Mouse (Mus musculus) urinary bladder, adult 2 months (tissue): ENCODE data around the gene Daxx. TPM values are rescaled to one million over a fixed set of nuclear protein-coding genes. Genes with fewer than 3 reads are reported as not detected.

Source experiments
- DNase-seq: peaks from one replicate; pipeline ENCODE4 v3.0.0; 2022; ENCODE audit warnings: low spot score
- polyA plus RNA-seq: library from polyadenylated mRNA; depleted of rRNA; stranded (reverse); fragments of >200 nt; gene quantifications from 2 replicates; pipeline ENCODE4 v1.2.3, GENCODE M21; 2012

Daxx gene
- polyA plus RNA-seq, 1 experiment = 31.0 TPM

DNA sequence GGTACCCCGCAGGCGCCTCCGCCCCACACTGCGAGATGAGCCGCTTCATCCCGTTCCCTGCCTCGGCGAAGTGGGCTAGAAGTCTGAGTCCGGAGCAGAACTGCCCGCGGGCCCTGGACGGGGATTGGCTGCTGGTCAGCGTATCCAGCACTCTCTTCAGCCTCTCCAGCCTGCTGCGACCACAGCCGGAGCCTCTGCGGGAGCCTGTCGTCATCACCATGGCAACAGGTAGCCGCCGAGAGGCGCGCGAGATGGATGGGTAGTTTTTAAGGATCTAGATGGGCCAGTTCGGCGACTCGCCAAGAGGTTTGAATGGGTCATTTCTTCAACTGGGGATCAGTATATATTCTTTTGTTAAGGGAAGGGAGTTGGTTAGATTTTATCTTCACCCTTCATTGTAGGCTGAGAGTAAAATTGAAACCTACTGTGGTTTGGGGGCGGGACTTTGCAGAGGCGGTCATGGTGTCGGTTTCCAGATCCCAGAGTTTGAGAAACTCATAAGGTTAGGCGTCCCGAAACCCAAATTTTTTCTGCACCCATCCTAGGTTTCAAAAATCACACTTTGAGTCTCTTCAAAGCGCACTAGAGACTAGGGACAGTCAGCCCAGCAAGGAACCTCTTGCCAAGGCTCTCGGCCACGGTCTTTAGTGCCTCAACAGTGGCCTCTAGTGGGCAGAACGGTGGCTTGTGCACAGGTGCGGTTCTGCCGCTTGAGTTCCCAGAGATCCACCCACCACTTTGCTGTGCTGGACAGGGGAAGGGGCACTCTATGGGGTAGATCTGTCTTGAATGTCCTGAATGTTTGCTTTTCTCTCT, 11.3 kb downstream of the Daxx start:
- peak; percentile 58 for DNase-seq

DNA sequence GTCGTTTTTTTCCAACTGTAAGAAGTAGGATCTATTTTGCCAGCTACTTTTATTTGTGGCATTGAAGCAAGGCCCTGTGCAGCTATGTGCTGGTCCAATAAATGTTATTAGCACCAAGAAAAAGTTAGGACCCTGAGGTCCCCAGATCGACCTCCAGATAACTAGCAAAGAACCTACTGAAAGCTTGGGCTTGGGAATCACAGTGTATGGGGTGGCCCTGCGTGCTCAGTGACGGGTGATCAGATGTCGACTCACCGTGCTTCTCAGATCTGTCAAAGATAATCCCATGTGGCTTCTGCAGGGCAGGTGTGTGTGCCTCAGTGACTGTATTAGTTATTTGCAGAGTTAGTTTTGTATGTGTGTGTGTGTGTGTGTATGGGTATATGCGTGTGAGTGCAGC, 12.1 kb downstream of the Daxx start:
- DNase-seq = no peak

DNA sequence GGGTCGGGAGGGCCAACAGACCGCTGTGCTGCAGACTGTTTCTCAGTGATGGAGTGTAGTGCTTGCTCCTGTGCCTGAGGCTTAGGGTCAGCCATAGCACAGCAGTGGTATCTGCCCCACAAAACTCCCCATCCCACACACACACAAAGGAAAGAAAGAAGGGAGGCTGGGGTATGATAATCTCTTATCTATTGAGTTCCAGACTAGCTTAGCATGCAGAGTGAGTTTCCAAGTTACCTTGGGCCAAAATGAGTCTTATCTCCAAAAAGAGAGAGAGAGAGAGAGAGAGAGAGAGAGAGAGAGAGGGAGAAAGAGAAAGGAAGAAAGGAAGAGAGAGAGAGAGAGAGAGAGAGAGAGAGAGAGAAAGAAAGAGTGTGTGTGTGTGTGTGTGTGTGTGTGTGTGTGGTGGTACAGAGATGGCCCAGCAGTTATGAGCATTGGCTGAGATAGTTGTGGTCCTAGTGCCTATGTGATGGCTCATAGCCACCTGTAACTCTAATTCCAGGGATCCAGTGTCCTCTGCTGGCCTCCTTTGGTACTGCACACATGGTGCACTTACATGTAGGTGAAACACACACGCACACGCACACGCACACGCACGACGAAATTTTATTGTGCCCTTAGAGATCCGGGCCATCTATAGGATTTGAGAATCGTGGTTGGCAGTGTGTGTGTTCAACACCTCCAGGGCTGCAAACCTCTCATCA, 15.5 kb downstream of the Daxx start:
- no peak for DNase-seq

DNA sequence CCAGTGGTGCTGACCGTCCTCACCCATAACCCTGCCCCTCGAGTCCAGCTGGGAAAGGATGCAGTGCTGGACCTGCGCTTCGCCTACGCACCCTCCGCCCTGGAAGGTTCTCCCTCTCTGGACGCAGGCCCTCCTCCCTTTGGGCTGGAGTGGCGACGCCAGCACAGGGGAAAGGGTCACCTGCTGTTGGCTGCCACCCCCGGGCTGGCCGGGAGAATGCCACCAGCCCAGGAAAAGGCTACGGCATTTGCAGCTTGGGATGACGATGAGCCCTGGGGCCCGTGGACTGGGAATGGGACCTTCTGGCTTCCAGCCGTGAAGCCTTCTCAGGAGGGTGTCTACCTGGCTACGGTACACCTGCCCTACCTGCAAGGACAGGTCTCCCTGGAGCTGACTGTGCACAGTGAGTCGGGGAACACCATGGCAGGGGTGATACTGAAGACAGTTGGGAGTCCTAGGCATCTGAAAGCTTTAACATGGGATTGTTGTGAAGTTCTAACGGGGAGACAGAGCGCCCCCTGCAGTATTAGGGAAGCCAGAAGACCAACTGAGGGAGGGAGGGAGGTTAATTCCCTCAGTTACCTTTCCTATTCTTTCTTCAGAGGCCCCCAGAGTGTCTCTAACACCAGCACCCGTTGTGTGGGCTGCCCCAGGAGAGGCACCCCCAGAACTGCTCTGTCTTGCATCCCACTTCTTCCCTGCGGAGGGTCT, 16.3 kb downstream of the Daxx start:
- DNase-seq = no peak

DNA sequence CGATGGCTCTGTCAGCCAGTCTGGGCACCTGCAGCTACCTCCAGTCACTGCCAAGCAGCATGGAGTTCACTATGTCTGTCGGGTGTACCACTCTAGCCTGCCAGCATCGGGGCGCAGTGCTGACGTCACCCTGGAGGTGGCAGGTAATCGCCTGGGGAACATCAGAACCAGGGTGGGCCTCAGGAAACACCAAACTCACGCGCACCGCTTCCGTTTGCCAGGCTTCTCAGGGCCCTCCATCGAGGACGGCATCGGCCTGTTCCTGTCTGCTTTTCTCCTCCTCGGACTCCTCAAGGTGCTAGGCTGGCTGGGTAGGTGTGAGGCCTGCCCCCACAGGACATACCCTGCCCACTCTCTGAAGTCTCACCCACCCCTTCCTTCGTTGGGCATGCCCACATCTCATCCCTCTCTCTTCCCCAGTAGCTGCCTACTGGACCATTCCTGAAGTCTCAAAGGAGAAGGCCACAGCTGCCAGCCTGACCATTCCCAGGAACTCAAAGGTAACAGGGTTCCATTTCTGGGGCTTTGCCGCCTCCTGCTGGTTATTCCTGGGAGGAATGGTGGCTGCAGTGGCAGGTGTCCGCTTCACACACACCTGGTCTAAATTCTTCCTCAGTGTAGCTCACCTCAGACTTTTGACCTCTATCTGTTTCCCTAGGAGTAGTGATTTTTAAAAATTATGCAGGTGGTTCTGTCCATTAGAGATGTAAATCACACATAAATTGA, 17.2 kb downstream of the Daxx start:
- DNase-seq = no peak

DNA sequence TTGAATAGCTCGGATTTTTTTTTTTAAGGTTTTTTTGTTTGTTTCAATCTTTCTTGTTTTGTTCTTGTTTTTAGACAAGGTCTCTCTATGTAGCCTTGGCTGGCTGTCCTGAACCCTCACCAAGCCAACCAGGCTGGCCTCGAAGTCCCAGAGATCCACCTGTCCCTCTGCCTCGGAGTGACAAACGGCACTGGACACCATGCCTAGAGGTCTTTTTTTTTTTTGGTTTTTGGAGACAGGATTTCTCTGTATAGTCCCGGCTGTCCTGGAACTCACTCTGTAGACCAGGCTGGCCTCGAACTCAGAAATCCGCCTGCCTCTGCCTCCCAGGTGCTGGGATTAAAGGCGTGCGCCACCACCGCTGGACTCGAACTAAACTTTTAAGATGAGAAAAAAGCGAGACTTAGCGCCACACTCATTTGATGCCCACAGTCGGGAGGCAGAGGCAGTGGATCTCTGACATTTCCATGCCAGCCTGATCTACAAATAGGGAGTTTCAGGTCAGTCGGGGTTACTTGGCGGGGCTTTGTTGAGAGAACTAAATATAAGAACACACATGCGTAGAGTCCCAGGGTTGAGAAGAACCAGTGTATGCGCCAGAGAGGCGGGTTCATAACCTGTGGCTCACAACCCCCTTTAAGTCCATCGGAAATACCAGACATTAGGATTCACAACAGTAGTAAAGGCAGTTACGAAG, 19.2 kb downstream of the Daxx start:
- DNase-seq = no peak

DNA sequence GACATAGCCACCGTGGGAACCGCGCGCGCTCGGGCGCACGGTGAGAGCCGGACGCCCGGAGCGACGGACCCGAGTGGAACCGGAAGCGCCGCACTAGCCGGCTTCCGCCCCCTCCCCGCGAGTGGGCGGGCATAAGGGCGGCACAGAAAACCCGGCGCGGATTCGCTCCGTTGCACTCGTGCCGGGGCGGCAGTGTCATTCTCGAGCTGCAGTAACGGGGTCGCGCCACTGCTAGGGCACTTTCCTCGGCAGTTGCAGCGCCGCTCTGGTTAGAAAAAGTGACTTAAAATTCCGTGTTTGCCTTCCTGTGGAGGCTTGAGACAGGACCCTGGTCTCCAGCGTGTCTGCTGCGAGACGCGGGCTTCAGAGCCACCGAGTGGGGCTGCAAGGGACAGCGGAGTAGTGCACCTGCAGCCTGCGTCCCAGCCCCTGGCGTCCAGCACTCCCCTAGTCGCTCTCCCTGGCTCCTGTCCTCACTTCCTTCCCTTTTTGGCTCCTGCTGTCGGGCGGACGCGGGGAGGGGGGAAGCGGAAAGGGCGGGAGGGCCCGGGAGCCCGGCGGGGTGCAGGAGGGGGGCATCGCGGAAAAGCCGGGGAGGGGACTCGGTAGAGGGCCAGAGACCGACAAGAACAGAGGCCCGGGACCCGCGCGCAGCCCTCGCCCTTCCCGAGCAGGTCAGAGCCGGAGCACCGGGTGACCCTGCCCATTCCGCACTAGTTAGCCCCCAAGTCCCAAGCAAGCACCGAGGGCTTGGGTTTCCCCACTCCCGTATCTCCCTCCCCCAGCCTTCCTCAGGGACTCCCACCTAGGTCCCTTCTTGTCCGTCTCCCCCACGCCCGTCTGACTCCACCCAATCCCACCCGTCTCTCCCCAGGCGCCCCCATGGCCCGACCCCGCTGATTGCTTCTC, 20.4 kb downstream of the Daxx start, which contains the start of gene Rgl2:
Gene Rgl2 (plus strand): TSS at position 173 of the 909 bp plus-strand sequence.
- peak; percentile 84 for DNase-seq

DNA sequence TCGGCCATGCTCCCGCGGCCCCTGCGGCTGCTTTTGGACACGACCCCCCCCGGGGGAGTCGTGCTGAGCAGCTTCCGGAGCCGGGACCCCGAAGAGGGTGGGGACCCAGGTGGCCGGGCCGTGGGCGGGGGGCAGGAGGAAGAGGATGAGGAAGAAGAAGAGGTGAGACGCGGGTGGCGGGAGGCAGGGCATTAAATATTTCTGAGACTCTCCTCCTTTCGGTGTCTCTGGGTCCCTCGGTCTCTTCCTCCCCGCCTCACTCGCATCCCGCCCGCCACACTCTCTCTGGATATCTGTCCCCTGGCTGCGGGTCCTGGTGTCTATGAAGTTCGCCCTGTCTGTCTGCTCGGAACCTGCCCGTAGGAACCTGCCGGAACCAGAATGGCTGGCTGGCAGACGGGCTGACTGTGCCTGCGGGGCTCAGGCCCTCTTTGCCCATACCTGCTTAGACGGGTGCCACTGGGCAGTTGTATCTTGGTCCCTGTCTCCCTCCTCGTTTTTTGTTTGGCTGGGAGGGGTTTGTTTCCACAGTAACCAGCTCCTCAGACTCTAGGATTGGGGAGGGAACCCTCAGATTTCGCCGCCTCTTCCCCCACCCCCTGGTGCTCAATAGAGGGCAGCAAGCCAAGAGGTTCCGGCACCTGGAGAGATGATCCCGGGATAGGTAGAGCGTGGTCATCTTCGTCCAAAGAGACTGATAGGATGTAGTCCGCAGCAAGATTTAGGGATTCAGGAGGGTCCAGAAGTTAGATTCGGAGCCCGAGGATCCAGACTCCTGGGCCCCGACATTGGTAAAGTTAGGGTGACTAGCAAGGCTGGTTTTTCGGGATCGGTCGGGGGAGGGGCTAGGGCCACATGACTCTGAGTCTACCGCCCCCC, 21.3 kb downstream of the Daxx start:
- no peak for DNase-seq

DNA sequence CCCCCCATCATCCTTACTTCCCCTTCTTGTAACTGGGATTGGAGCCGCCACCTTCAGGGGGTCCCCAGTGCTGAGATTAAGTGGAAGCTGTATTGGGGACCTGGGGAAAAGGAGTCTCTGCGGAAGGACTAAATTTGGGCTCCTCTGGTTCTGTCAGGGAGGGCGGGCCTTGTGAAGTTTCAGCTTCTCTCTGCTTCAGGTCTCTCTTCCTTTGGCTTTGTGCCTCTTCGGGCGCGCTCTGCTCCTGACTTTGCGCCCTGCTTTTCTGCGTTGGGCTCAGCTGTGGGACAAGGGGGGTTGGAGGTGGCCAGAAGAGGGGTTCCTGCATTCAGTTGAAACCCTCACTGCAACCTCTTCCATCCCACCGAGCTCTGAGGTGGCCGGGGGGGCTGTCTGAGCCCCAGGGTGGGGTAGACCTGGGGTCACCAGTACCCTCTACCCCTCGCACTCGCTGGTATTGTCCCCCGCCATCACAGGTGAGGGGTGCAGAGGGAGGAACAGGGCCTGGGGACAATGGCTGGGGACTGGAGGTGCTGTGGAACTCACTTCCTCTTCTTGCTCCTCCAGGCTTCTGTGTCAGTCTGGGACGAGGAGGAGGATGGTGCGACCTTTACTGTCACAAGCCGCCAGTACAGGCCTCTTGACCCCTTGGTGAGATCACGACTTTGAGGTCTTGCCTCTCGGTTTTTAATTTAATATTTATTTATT, 22.1 kb downstream of the Daxx start:
- DNase-seq = no peak

DNA sequence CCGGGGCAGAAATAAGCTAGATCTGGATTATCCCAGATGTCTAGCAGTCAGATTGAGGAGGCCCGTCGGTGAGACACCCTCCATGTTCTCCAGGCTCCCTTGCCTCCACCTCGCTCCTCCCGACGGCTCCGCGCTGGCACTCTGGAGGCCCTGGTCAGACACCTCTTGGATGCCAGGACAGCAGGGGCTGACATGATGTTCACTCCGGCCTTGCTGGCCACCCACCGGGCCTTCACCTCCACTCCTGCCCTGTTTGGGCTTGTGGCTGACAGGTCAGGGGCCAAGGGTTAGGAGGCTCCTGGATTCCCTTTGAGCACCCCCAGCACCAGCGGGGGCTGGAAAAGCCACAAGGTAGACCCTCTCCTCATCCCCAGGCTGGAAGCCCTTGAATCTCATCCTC, 22.7 kb downstream of the Daxx start:
- DNase-seq = no peak

DNA sequence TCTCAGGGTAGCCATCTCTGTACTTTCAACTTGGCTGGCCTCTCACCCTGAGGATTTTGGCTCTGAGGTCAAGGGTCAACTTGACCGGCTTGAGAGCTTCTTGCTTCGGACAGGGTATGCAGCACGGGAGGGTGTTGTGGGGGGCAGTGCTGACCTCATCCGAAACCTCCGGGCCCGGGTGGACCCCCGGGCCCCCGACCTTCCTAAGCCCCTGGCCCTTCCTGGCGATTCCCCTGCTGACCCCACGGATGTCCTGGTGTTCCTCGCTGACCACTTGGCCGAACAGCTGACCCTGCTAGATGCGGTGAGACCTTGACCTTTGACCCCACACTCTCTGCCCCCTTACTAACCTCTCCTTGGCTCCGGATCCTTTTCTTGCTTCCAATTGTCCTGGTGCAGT, 23.2 kb downstream of the Daxx start:
- DNase-seq = no peak

DNA sequence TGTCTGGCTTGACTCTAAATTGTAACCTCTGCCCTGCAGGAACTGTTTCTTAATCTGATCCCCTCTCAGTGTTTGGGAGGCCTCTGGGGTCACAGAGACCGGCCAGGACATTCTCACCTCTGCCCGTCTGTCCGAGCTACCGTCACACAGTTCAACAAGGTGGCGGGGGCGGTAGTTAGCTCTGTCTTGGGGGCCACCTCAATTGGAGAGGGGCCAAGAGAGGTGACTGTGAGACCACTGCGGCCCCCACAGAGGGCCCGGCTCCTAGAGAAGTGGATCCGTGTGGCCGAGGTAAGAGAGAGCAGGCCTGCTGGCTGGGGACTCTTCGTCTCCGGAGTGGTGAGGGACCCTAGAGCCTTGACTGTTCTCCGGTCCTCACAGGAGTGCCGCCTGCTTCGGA, 23.8 kb downstream of the Daxx start:
- no peak for DNase-seq

DNA sequence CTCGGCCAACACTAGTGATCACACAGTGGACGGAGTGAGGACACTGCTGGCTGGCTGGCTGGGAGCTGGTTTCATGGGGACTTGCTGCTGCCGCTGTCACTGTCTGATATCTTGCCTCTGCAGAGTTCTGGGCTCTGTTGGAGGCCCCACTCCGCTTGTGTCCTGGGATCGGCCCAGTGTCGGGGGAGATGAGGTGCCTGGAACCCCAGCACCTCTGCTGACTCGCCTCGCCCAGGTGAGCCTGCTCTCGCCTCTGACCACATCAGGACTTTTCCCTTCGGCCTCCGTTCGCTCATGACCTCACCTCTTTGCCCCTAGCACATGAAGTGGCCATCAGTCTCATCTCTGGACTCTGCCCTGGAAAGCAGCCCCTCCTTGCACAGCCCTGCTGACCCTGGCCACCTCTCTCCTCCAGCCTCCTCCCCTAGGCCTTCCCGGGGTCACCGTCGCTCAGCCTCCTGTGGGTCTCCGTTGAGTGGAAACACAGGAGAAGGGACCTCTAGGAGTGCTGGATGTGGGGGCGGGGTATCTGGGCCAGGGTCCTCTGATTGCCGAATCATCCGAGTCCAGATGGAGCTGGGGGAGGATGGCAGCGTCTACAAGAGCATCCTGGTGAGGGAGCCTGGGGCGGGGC, 26.3 kb downstream of the Daxx start:
- DNase-seq = no peak

DNA sequence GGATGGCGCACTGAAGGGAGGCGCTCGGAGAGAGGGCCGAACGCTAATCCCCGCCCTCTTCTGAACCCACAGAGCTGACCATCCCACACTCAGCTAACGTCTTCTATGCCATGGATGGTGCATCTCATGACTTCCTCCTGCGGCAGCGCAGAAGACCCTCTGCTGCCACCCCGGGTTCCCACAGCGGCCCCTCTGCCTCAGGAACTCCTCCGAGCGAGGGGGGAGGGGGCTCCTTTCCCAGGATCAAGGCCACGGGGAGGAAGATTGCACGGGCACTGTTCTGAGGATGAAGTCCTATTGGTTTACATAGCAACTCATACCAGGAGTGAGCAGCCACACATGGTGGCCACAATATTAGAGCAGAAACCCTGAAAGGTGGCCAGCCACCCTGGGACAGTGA, 27.8 kb downstream of the Daxx start:
- no peak for DNase-seq

DNA sequence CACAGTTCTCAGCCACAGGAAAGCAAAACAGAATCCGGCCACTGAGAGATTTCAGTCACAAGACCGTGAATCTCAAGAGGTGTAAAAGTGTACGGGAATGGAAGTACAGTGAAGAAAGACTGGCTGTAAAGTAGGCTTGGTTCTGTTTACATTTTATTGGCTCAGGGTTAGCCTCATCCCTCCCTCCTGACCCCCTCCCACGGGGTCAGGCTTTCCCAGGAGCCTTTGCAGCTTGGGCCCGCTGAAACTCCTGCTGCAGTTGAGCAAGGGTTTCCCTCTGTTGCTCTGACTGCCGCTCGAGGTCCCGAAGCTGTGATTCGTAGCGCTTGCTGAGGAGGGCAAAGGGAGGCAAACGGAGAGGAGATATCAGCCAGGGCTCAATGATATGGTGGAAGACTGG, 29.6 kb downstream of the Daxx start:
- no peak for DNase-seq

DNA sequence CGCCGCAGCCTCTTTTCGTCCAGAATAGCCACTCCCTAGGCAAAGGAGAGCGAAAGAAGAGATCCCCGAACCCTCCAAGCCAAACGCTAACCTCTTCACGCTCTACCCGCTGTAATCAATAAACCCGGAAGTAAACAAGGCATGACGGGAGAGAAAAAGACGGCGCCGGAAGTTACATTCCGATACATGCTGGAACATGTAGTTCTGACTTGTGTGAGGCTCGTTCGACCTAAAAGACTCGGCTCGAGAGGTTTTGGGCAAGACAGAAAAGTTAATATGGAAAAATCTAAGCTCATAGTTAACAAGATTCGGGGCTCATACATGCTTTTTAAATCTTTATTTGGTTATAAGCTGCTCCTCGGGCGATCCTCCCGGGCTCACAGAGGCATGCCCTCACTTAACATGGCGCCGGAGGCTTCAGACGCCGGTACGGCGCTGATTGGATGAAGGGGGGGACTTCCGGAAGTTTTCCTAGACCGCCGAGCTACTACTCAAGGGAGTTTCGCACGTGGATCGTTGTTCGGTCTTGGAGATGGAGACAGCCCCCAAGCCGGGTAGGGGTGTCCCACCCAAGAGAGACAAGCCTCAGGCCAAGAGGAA, 31.1 kb downstream of the Daxx start, which contains the start of the genes Pfdn6 and Wdr46:
Gene Pfdn6 (minus strand): TSS at position 138 of the 600 bp plus-strand sequence.
Gene Wdr46 (plus strand): TSS at position 455 of the 600 bp plus-strand sequence.
- no peak for DNase-seq

DNA sequence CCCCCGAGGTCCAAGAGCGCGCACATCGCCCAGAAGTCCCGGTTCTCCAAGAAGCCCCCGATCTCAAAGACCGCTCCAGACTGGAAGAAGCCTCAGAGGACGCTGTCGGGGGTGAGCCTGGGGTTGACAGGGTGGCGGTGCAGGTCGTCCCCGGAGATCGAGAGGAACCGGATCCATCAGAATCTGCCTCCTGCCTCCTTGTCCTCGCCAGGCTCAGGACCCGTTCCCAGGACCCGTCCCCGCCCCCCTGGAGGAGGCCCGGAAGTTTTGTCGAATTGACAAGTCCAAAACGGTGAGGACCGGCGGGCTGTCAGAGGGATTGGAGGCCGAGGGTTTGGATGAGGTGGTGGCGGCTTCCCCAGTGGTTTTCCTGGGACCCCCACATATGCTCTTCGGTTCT, 31.8 kb downstream of the Daxx start:
- DNase-seq = no peak

DNA sequence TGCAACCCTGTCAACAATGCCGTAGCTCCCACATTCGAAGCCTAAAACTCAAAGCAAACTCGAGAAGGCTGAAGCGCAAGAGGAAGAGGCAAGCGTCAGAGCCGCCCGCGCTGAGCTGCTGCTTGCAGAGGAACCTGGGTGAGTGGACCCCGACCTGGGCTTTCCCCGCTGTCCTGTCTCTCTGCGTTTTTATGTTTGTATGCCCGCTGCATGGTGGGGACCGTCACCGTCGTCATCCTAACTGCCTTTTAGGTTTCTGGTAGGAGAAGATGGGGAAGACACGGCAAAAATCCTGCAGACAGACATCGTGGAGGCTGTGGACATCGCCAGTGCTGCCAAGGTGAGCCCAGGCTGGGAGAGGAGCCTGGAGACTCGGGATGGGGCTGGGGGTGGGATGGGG, 32.2 kb downstream of the Daxx start:
- DNase-seq = no peak
